Mouse (Mus musculus) liver, embryonic 13.5 days (tissue): ENCODE data around the gene Zdhhc12. TPM values are rescaled to one million over a fixed set of nuclear protein-coding genes. Genes with fewer than 3 reads are reported as not detected.

ENCODE experiments used
- ATAC-seq: fragments of 200-750 bp; cut with Nextera tagmentation; 2 replicates; pipeline ENCODE4 v1.8.0; 2017; ENCODE audit warnings: low read depth, mild to moderate bottlenecking, moderate number of reproducible peaks, moderate library complexity
- DNase-seq: peaks from one replicate; pipeline ENCODE4 v3.0.0; 2022
- H3K27ac ChIP-seq: fragments of 300-500 bp; sonication (generic); 2 replicates; pipeline ENCODE4 v1.5.1; 2015; ENCODE audit warnings: moderate library complexity, mild to moderate bottlenecking, inconsistent platforms
- H3K27me3 ChIP-seq: fragments of 300-500 bp; sonication (generic); 2 replicates; pipeline ENCODE4 v1.6.1; 2015; ENCODE audit warnings: mild to moderate bottlenecking, inconsistent platforms
- H3K36me3 ChIP-seq: fragments of 300-500 bp; sonication (generic); 2 replicates; pipeline ENCODE4 v1.6.1; 2015; ENCODE audit warnings: mild to moderate bottlenecking, inconsistent platforms
- H3K4me1 ChIP-seq: fragments of 300-500 bp; sonication (generic); replicated peaks from 2 replicates; pipeline ENCODE4 v1.6.1; 2015; ENCODE audit warnings: inconsistent platforms
- H3K4me2 ChIP-seq: fragments of 300-500 bp; sonication (generic); 2 replicates; pipeline ENCODE4 v1.6.1; 2015; ENCODE audit warnings: inconsistent platforms, mild to moderate bottlenecking, moderate library complexity
- H3K4me3 ChIP-seq: fragments of 300-500 bp; sonication (generic); replicated peaks from 2 replicates; pipeline ENCODE4 v1.5.1; 2015; ENCODE audit warnings: mild to moderate bottlenecking, inconsistent platforms
- H3K9ac ChIP-seq: fragments of 300-500 bp; sonication (generic); 2 replicates; pipeline ENCODE4 v1.6.1; 2015; ENCODE audit warnings: mild to moderate bottlenecking, inconsistent platforms
- H3K9me3 ChIP-seq: fragments of 300-500 bp; sonication (generic); replicated peaks from 2 replicates; pipeline ENCODE4 v1.6.1; 2016; ENCODE audit warnings: inconsistent platforms
- WGBS: fragments of 180-500 bp; shearing (Covaris S2); methylation state at CpG from one replicate; pipeline ENCODE4 v1.1.7; 2015; ENCODE audit not compliant: insufficient replicate concordance; 5-methylcytosine and 5-hydroxymethylcytosine counted together
- polyA plus RNA-seq: library from polyadenylated mRNA; unstranded; fragments of >200 nt; fragmentation: Nextera tagmentation; extraction: Ambion mirVana; gene quantifications from 2 replicates; pipeline ENCODE4 v1.2.1, GENCODE M21; 2015

Gene Zdhhc12
- polyA plus RNA-seq, 1 experiment from 2014 or later, result 23.9 TPM

GRCm38 (mm10) chr2:30047127-30047526 is 46.3 kb downstream of the Zdhhc12 start:
- Histone ChIP-seq H3K4me1 (peaks cover 31% of the 10 kb centered on the region), H3K27ac (no peak overlapping the region), H3K36me3 (no peaks in the 10 kb centered on the region; the same call in 1 of the 2 replicates), H3K9me3 (no peaks in the 10 kb centered on the region), H3K4me3 (no peak overlapping the region), H3K4me2 (peak overlapping the region; percentile 80; the same call in 1 of the 2 replicates), H3K27me3 (no peaks in the 10 kb centered on the region), H3K9ac (no peak overlapping the region)
- no peak for DNase-seq
- WGBS, result 86% methylated on average over 6 of the region's 6 CpGs
- no peak for ATAC-seq

- no peak overlapping the region for H3K9ac ChIP-seq
- no peak overlapping the region for H3K4me2 ChIP-seq
- no peaks in the 10 kb centered on the region for H3K9me3 ChIP-seq
- no peaks in the 10 kb centered on the region; the same call in 1 of the 2 replicates for H3K36me3 ChIP-seq
- no peak overlapping the region for H3K27ac ChIP-seq
- no peak overlapping the region for H3K4me3 ChIP-seq
- peaks cover 24% of the 10 kb centered on the region for H3K4me1 ChIP-seq
- DNase-seq (no peak), ATAC-seq (no peak)
- no peaks in the 10 kb centered on the region for H3K27me3 ChIP-seq
- 74% methylated on average over 5 of the region's 5 CpGs for WGBS
Observed at GRCm38 (mm10) chr2:30044550-30044949, 48.9 kb downstream of the Zdhhc12 start.

- WGBS, result 7% methylated on average over 4 of the region's 4 CpGs
- no peak overlapping the region for H3K9ac ChIP-seq
Observed at GRCm38 (mm10) chr2:30042445-30042844, 51.0 kb downstream of the Zdhhc12 start.

More at GRCm38 (mm10) chr2:30042445-30042844, 51.0 kb downstream of the Zdhhc12 start:
- Histone ChIP-seq H3K27ac (no peak overlapping the region), H3K4me2 (no peak overlapping the region), H3K4me1 (peaks cover 10% of the 10 kb centered on the region), H3K36me3 (peaks cover 5% of the 10 kb centered on the region; the same call in 1 of the 2 replicates), H3K4me3 (no peak overlapping the region), H3K27me3 (no peaks in the 10 kb centered on the region), H3K9me3 (no peaks in the 10 kb centered on the region)
- DNase-seq, result peak; percentile 59
- ATAC-seq, result peak; percentile 48; the same call in 1 of the 2 replicates

Other genes starting within 250 kb of the Zdhhc12 start
- gene Cercam, start 224.5 kb downstream of the Zdhhc12 start, polyA plus RNA-seq, result 31.1 and 39.0 TPM in 2 replicates
- gene Odf2, start 204.4 kb downstream of the Zdhhc12 start, polyA plus RNA-seq, result 39.5 and 49.9 TPM in 2 replicates
- gene Gle1, start 158.2 kb downstream of the Zdhhc12 start, polyA plus RNA-seq, result 29.8 and 33.7 TPM in 2 replicates
- 10.9 and 11.3 TPM in 2 replicates for gene Sptan1, start 128.1 kb downstream of the Zdhhc12 start, polyA plus RNA-seq
- gene Wdr34, start 44.8 kb downstream of the Zdhhc12 start, polyA plus RNA-seq, result 9.9 and 10.7 TPM in 2 replicates
- gene Set, start 36.3 kb downstream of the Zdhhc12 start, polyA plus RNA-seq, result 317 and 337 TPM in 2 replicates
- gene Pkn3, start 16.0 kb downstream of the Zdhhc12 start, polyA plus RNA-seq, result 3.1 and 3.2 TPM in 2 replicates
- gene Zer1, start 30.9 kb upstream of the Zdhhc12 start, polyA plus RNA-seq, result 2.2 and 2.6 TPM in 2 replicates
- 2.8 and 3.7 TPM in 2 replicates for gene Tbc1d13, start 40.1 kb upstream of the Zdhhc12 start, polyA plus RNA-seq
- 14.2 and 15.6 TPM in 2 replicates for gene Endog, start 77.8 kb upstream of the Zdhhc12 start, polyA plus RNA-seq
- gene Spout1, start 84.8 kb upstream of the Zdhhc12 start, polyA plus RNA-seq, result 40.5 and 42.5 TPM in 2 replicates
- 9.7 and 10.1 TPM in 2 replicates for gene Kyat1, start 112.2 kb upstream of the Zdhhc12 start, polyA plus RNA-seq
- 11.9 and 12.5 TPM in 2 replicates for gene Lrrc8a, start 144.1 kb upstream of the Zdhhc12 start, polyA plus RNA-seq
- 0.05 and 0.07 TPM in 2 replicates for gene Gm28035, start 146.9 kb upstream of the Zdhhc12 start, polyA plus RNA-seq
- gene Phyhd1, start 172.6 kb upstream of the Zdhhc12 start, polyA plus RNA-seq, result 8.1 and 8.9 TPM in 2 replicates
- gene Gm28038, start 187.4 kb upstream of the Zdhhc12 start, polyA plus RNA-seq, result 0.82 TPM in 1 of 2 replicates, not detected in the other
- 14.0 and 14.4 TPM in 2 replicates for gene Dolk, start 192.7 kb upstream of the Zdhhc12 start, polyA plus RNA-seq
- 15.5 and 20.0 TPM in 2 replicates for gene Nup188, start 192.7 kb upstream of the Zdhhc12 start, polyA plus RNA-seq